Mouse (Mus musculus) kidney, adult 2 months (tissue): ENCODE results near the gene Nfia.

Source experiments
- CTCF ChIP-seq: fragments of 200-500 bp; conservative IDR thresholded peaks from 2 replicates; pipeline ENCODE4 v1.5.1; 2011; ENCODE audit warnings: low read depth, mild to moderate bottlenecking, control low read depth, low read length, moderate library complexity, mixed read lengths; ENCODE audit not compliant: insufficient read depth, insufficient read length
- POLR2A ChIP-seq: fragments of 200-500 bp; IDR thresholded peaks from one replicate; pipeline ENCODE4 v1.6.1; 2011; ENCODE audit warnings: low read depth, low read length, control low read depth

DNA sequence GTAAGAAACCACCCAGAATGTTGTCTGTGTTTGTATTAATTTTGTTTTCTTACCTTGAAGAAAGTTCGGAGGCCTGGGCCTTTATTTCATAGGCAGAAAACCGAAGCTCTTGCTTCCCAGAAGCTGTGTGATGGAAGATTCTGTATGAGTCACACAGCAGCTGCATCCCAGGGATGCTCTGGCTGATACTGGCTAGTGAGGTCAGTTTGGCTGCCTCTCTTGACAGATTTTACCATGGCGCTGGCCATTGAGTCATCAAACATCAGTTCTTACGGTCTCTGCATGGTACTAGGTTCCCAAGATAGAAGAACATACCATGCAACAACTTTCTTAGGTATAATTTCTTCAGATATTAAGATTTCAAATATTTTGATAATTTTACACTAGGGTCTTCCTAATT is 22.3 kb downstream of the Nfia start:
- TF ChIP-seq CTCF, result no peak
- TF ChIP-seq POLR2A, result no peak
